Comparison of ENCODE assay signal across 8 mouse cellular contexts in genomic region chr14:55458761-55459160, GRCm38 (mm10). TPM values are rescaled to one million over a fixed set of nuclear protein-coding genes. Genes with fewer than 3 reads are reported as not detected.
"Had no signal": no experiment of that assay in that cellular context is flagged by ENCODE, and none has a peak within 500 bp of the region (broad histone marks: within the 10 kb centered on the region; RNA-seq: fewer than 3 reads in every experiment).

No protein-coding gene starts in this region.

- H3K4me1 ChIP-seq: limb, embryonic 12.5 days; liver, embryonic 15.5 days; midbrain, embryonic 13.5 days; stomach, embryonic 15.5 days had no signal

- ATAC-seq: midbrain, embryonic 13.5 days had no signal

- H3K36me3 ChIP-seq: limb, embryonic 12.5 days; liver, embryonic 15.5 days; midbrain, embryonic 13.5 days; stomach, embryonic 15.5 days had no signal

- H3K27me3 ChIP-seq: limb, embryonic 12.5 days; liver, embryonic 15.5 days; midbrain, embryonic 13.5 days; stomach, embryonic 15.5 days had no signal

- H3K9ac ChIP-seq: limb, embryonic 12.5 days; liver, embryonic 15.5 days; midbrain, embryonic 13.5 days; stomach, embryonic 15.5 days had no signal

- H3K9me3 ChIP-seq: liver, embryonic 15.5 days; stomach, embryonic 15.5 days had no signal

- H3K4me2 ChIP-seq: limb, embryonic 12.5 days; liver, embryonic 11.5 days; liver, embryonic 15.5 days; midbrain, embryonic 13.5 days; stomach, embryonic 15.5 days had no signal

- H3K4me3 ChIP-seq: limb, embryonic 12.5 days; liver, embryonic 15.5 days; midbrain, embryonic 13.5 days; stomach, embryonic 15.5 days had no signal

- H3K27ac ChIP-seq: limb, embryonic 12.5 days; liver, embryonic 15.5 days; midbrain, embryonic 13.5 days; stomach, embryonic 15.5 days had no signal

RNA-seq across cellular contexts. Expression of gene Cpne6, which starts 51.5 kb away (rescaled TPM):
- total RNA-seq: megakaryocyte progenitor cell, adult 5-6 weeks had no signal
- polyA plus RNA-seq: liver, embryonic 15.5 days; lung, postnatal 0 days; spleen, adult 2 months had no signal
